In the genomic region with DNA sequence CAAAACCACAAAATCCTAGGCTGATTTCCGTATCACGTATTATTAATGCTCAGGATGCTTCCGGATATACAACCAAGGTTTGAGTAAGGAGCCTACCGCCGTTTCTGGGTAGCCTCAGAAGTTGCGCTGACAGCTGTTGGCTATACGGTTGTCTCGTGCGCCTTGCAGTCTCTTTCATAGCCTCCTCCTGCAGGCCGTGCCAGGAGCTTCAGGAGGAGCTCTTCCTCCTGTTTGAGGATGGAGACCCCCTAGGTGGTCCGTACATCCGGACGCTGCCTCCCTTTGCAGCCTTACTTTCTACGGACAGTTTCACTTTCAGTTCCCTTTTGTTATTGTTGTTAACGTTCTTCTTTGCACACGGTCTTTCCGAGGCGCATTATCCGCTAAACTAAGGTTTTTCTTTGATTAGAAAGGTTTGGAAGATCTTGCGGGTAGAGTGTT, we compare ENCODE assay signal across 1 mouse cellular context.
TF ChIP-seq lines count a peak whose summit lies in the region.

No protein-coding gene starts in this region.

TF ChIP-seq in myocyte, 11 proteins besides CTCF, POLR2A, EP300 and RAD21 (continued from another document):
- TF ChIP-seq CEBPB (IDR thresholded peaks at IDR 0.05; ENCODE audit: insufficient read depth, poor library complexity, severe bottlenecking) (no peak), REST (IDR thresholded peaks at IDR 0.05; ENCODE audit: insufficient read depth, insufficient read length) (no peak), MAX (IDR thresholded peaks at IDR 0.05; ENCODE audit: low read depth) (no peak), MYOD1 (IDR thresholded peaks at IDR 0.05; ENCODE audit: control insufficient read depth in 1 of 3, insufficient read length in 2 of 3, low read depth in 2 of 3) (peak in 1 of 3 experiments; percentile 47)
